In genomic region chr2:84843654-84844053, GRCm38 (mm10) we compare ENCODE assay signal across 25 mouse cellular contexts. TPM values are rescaled to one million over a fixed set of nuclear protein-coding genes. Genes with fewer than 3 reads are reported as not detected.
A peak's percentile ranks its signal among the peaks of the same experiment; 100 is the strongest.
DNase-seq lines count a peak whose midpoint lies in the region; ATAC-seq and TF ChIP-seq lines count a peak whose summit lies in the region.
"Had no signal": no experiment of that assay in that cellular context is flagged by ENCODE, and none has a peak within 500 bp of the region (broad histone marks: within the 10 kb centered on the region; RNA-seq: fewer than 3 reads in every experiment).

No protein-coding gene starts in this region.

- ATAC-seq in lung, embryonic 14.5 days (ENCODE audit: insufficient read depth), result no peak
- ATAC-seq in lung, postnatal 0 days, result no peak
- ATAC-seq in liver, embryonic 13.5 days (ENCODE audit: low read depth), result peak; percentile 11; the same call in 1 of the 2 replicates
- ATAC-seq: activated CD4-positive, CD25-positive, alpha-beta regulatory T cell, adult 4 months had no signal

- no peak overlapping the region; the same call in 1 of the 2 replicates for H3K9ac ChIP-seq in lung, embryonic 14.5 days
- H3K9ac ChIP-seq in lung, postnatal 0 days (replicated peaks; ENCODE audit: low read depth), result no peak overlapping the region
- H3K9ac ChIP-seq in liver, embryonic 13.5 days, result peak overlapping the region; percentile 97
- H3K9ac ChIP-seq: embryonic facial prominence, embryonic 15.5 days; hindbrain, embryonic 14.5 days; limb, embryonic 12.5 days; lung, embryonic 15.5 days had no signal

- H3K4me2 ChIP-seq in lung, embryonic 14.5 days, result peak overlapping the region; percentile 29; the same call in 1 of the 2 replicates
- no peak overlapping the region for H3K4me2 ChIP-seq in lung, postnatal 0 days (replicated peaks; ENCODE audit: low read depth, low read length)
- peak overlapping the region; percentile 72 for H3K4me2 ChIP-seq in liver, embryonic 13.5 days
- H3K4me2 ChIP-seq: embryonic facial prominence, embryonic 15.5 days; hindbrain, embryonic 14.5 days; limb, embryonic 12.5 days; lung, embryonic 15.5 days; midbrain, embryonic 11.5 days had no signal

- peaks cover 30% of the 10 kb centered on the region for H3K36me3 ChIP-seq in lung, embryonic 14.5 days (ENCODE audit: insufficient read depth)
- H3K36me3 ChIP-seq in lung, postnatal 0 days (ENCODE audit: insufficient read depth, low read length), result no peaks in the 10 kb centered on the region
- H3K36me3 ChIP-seq in liver, embryonic 13.5 days, result peaks cover 68% of the 10 kb centered on the region
- H3K36me3 ChIP-seq: embryonic facial prominence, embryonic 15.5 days; lung, embryonic 15.5 days had no signal

- peaks cover 13% of the 10 kb centered on the region for H3K4me1 ChIP-seq in lung, embryonic 14.5 days (ENCODE audit: insufficient read depth)
- peaks cover 7% of the 10 kb centered on the region; the same call in 1 of the 2 replicates for H3K4me1 ChIP-seq in lung, postnatal 0 days (ENCODE audit: insufficient read depth, low read depth, low read length)
- H3K4me1 ChIP-seq in liver, embryonic 13.5 days (replicated peaks), result peaks cover 70% of the 10 kb centered on the region

- TF ChIP-seq CTCF in lung, embryonic 14.5 days (IDR thresholded peaks at IDR 0.05; ENCODE audit: low read depth), result no peak
- no peak for TF ChIP-seq CTCF in lung, postnatal 0 days (IDR thresholded peaks at IDR 0.05)
- no peak for TF ChIP-seq CTCF in layer of hippocampus, adult 2 months (conservative IDR thresholded peaks at IDR 0.05)

- H3K9me3 ChIP-seq in lung, embryonic 14.5 days (ENCODE audit: low read depth, low read length), result no peaks in the 10 kb centered on the region
- H3K9me3 ChIP-seq in lung, postnatal 0 days (ENCODE audit: low read length), result no peaks in the 10 kb centered on the region
- no peaks in the 10 kb centered on the region for H3K9me3 ChIP-seq in liver, embryonic 13.5 days (replicated peaks)
- H3K9me3 ChIP-seq: embryonic facial prominence, embryonic 15.5 days; limb, embryonic 12.5 days; lung, embryonic 15.5 days had no signal

- 72% methylated on average over 6 of the region's 6 CpGs for whole genome bisulfite sequencing in lung, embryonic 14.5 days
- WGBS in lung, postnatal 0 days, result 55% methylated on average over 6 of the region's 6 CpGs
- WGBS in liver, embryonic 13.5 days (ENCODE audit: insufficient replicate concordance), result 26% methylated on average over 6 of the region's 6 CpGs

- H3K4me3 ChIP-seq in lung, embryonic 14.5 days (ENCODE audit: low read depth, low read length), result no peak overlapping the region
- no peak overlapping the region for H3K4me3 ChIP-seq in lung, postnatal 0 days (ENCODE audit: low read depth, low read length)
- peak overlapping the region; percentile 85 for H3K4me3 ChIP-seq in liver, embryonic 13.5 days (replicated peaks)
- H3K4me3 ChIP-seq in layer of hippocampus, adult 2 months, result no peak overlapping the region
- H3K4me3 ChIP-seq: embryonic facial prominence, embryonic 15.5 days; left cerebral cortex, adult 2 months; limb, embryonic 12.5 days; lung, embryonic 15.5 days had no signal

- no peak for DNase-seq in lung, embryonic 14.5 days
- DNase-seq in lung, postnatal 0 days (ENCODE audit: low spot score), result no peak
- peak; percentile 56 for DNase-seq in liver, embryonic 13.5 days
- peak; percentile 36 to 37 for DNase-seq in thymus, postnatal 10 days (ENCODE audit: low spot score in 2 of 2)
- DNase-seq in ovary, postnatal 14 days (ENCODE audit: low spot score), result no peak
- no peak for DNase-seq in frontal cortex, adult 2 months (ENCODE audit: extremely low spot score in 1 of 2, low spot score in 1 of 2)
- DNase-seq in layer of hippocampus, adult 2 months (ENCODE audit: low spot score in 2 of 2), result no peak
- DNase-seq: adrenal gland, postnatal 14 days; cerebellum, adult 11-12 months; cerebellum, postnatal 25 days; heart, adult 18-20 months; kidney, adult 9 months; layer of hippocampus, adult 9-11 months had no signal

- 0 out of 2 replicates have a peak, but pooled peaks cover 3% of the 10 kb centered on the region for H3K27me3 ChIP-seq in lung, embryonic 14.5 days (ENCODE audit: insufficient read depth, low read length)
- 0 out of 2 replicates have a peak, but pooled peaks cover 3% of the 10 kb centered on the region for H3K27me3 ChIP-seq in lung, postnatal 0 days (replicated peaks; ENCODE audit: insufficient read depth, low read length)
- H3K27me3 ChIP-seq in liver, embryonic 13.5 days, result no peaks in the 10 kb centered on the region; the same call in 1 of the 2 replicates
- H3K27me3 ChIP-seq: embryonic facial prominence, embryonic 15.5 days had no signal

- no peak for TF ChIP-seq EP300 in lung, postnatal 0 days (IDR thresholded peaks at IDR 0.05)

- H3K27ac ChIP-seq in lung, embryonic 14.5 days (ENCODE audit: low read depth), result no peak overlapping the region
- H3K27ac ChIP-seq in lung, postnatal 0 days (ENCODE audit: low read length), result no peak overlapping the region
- peak overlapping the region; percentile 99 for H3K27ac ChIP-seq in liver, embryonic 13.5 days
- H3K27ac ChIP-seq in layer of hippocampus, adult 2 months, result no peak overlapping the region
- H3K27ac ChIP-seq: embryonic facial prominence, embryonic 15.5 days; hindbrain, embryonic 14.5 days; left cerebral cortex, adult 2 months; limb, embryonic 12.5 days; lung, embryonic 15.5 days; macrophage had no signal

RNA-seq across cellular contexts. Expression of gene Slc43a1, which starts 5.0 kb away (rescaled TPM):
- 18.8 and 20.2 TPM in 2 replicates for polyA plus RNA-seq in lung, embryonic 14.5 days (2014; fragmentation: Nextera tagmentation; extraction: Ambion mirVana)
- 4.9 and 6.6 TPM in 2 replicates for polyA plus RNA-seq in lung, postnatal 0 days (2015; fragmentation: Nextera tagmentation; extraction: Ambion mirVana)
- 138 and 178 TPM in 2 replicates for polyA plus RNA-seq in liver, embryonic 13.5 days (2015; fragmentation: Nextera tagmentation; extraction: Ambion mirVana)
- polyA plus RNA-seq in frontal cortex, adult 2 months (2012; rRNA removed), result 0.22 and 0.29 TPM in 2 replicates
- under 1 TPM; 0.27 to 0.79 TPM for total RNA-seq in layer of hippocampus, adult 2 months (2021)
- total RNA-seq: monocyte, adult 5-6 weeks had no signal

RNA-seq across cellular contexts. Expression of gene Timm10, which starts 16.9 kb away (rescaled TPM):
- polyA plus RNA-seq in lung, embryonic 14.5 days (2014; fragmentation: Nextera tagmentation; extraction: Ambion mirVana), result 55.4 and 58.7 TPM in 2 replicates
- 24.2 and 28.5 TPM in 2 replicates for polyA plus RNA-seq in lung, postnatal 0 days (2015; fragmentation: Nextera tagmentation; extraction: Ambion mirVana)
- polyA plus RNA-seq in liver, embryonic 13.5 days (2015; fragmentation: Nextera tagmentation; extraction: Ambion mirVana), result 46.8 and 51.5 TPM in 2 replicates
- 86.2 and 96.6 TPM in 2 replicates for polyA plus RNA-seq in frontal cortex, adult 2 months (2012; rRNA removed)
- 10 to 100 TPM; 48.7 to 57.5 TPM for total RNA-seq in layer of hippocampus, adult 2 months (2021)

RNA-seq across cellular contexts. Expression of gene Smtnl1, which starts 21.2 kb away (rescaled TPM):
- 0.11 and 0.24 TPM in 2 replicates for polyA plus RNA-seq in lung, embryonic 14.5 days (2014; fragmentation: Nextera tagmentation; extraction: Ambion mirVana)
- polyA plus RNA-seq in lung, postnatal 0 days (2015; fragmentation: Nextera tagmentation; extraction: Ambion mirVana), result 0.44 and 0.53 TPM in 2 replicates
- 0.23 and 0.24 TPM in 2 replicates for polyA plus RNA-seq in liver, embryonic 13.5 days (2015; fragmentation: Nextera tagmentation; extraction: Ambion mirVana)
- not detected in 2 replicates for polyA plus RNA-seq in frontal cortex, adult 2 months (2012; rRNA removed)
- total RNA-seq in layer of hippocampus, adult 2 months (2021), result not detected
- total RNA-seq: adrenal gland, postnatal 14 days; heart, adult 18-20 months; heart, postnatal 25 days; left cerebral cortex, adult 2 months; monocyte, adult 5-6 weeks had no signal
- polyA plus RNA-seq: activated CD4-positive, CD25-positive, alpha-beta regulatory T cell, adult 4 months; forebrain, embryonic 11.5 days; hindbrain, embryonic 14.5 days; intestine, embryonic 14.5 days; macrophage; midbrain, embryonic 11.5 days had no signal

RNA-seq across cellular contexts. Expression of gene Rtn4rl2, which starts 42.9 kb away (rescaled TPM):
- 1.1 and 1.2 TPM in 2 replicates for polyA plus RNA-seq in lung, embryonic 14.5 days (2014; fragmentation: Nextera tagmentation; extraction: Ambion mirVana)
- polyA plus RNA-seq in lung, postnatal 0 days (2015; fragmentation: Nextera tagmentation; extraction: Ambion mirVana), result 0.62 and 1.1 TPM in 2 replicates
- not detected in 2 replicates for polyA plus RNA-seq in liver, embryonic 13.5 days (2015; fragmentation: Nextera tagmentation; extraction: Ambion mirVana)
- 65.5 and 75.2 TPM in 2 replicates for polyA plus RNA-seq in frontal cortex, adult 2 months (2012; rRNA removed)
- 10 to 100 TPM; 85.9 to 88.8 TPM for total RNA-seq in layer of hippocampus, adult 2 months (2021)
- total RNA-seq: monocyte, adult 5-6 weeks had no signal
- polyA plus RNA-seq: activated CD4-positive, CD25-positive, alpha-beta regulatory T cell, adult 4 months; macrophage had no signal

RNA-seq across cellular contexts. Expression of gene Ube2l6, which starts 45.0 kb away (rescaled TPM):
- polyA plus RNA-seq in lung, embryonic 14.5 days (2014; fragmentation: Nextera tagmentation; extraction: Ambion mirVana), result 39.1 and 40.0 TPM in 2 replicates
- 83.7 and 85.6 TPM in 2 replicates for polyA plus RNA-seq in lung, postnatal 0 days (2015; fragmentation: Nextera tagmentation; extraction: Ambion mirVana)
- polyA plus RNA-seq in liver, embryonic 13.5 days (2015; fragmentation: Nextera tagmentation; extraction: Ambion mirVana), result 404 and 444 TPM in 2 replicates
- 10.2 TPM in 2 replicates for polyA plus RNA-seq in frontal cortex, adult 2 months (2012; rRNA removed)
- 1 to 10 TPM; 6.0 to 6.1 TPM for total RNA-seq in layer of hippocampus, adult 2 months (2021)

Comparison
In these comparisons a context has a peak if more than half of its experiments do, and no peak if none do; other contexts are left out.
1. DNase-seq: peak in liver, embryonic 13.5 days (single experiment) and thymus, postnatal 10 days (2 of 2); none in lung, embryonic 14.5 days (single experiment), lung, postnatal 0 days (single experiment), ovary, postnatal 14 days (single experiment), frontal cortex, adult 2 months (0 of 2) and layer of hippocampus, adult 2 months (0 of 2).